Mouse (Mus musculus): ENCODE measurements at regions not wholly inside any gene's neighbourhood (a gene's known extent, or its start where the extent isn't known, plus 50 kb on each side); places are given as distances from the start of the nearest gene placed in this dataset.

- TF ChIP-seq POLR2A (IDR thresholded peaks at IDR 0.05; ENCODE audit: borderline replicate concordance, insufficient read depth, low read length) = no peak
- TF ChIP-seq CTCF (IDR thresholded peaks at IDR 0.05; ENCODE audit: borderline replicate concordance, insufficient read depth, low read depth, low read length) = no peak
Observed at GRCm38 (mm10) chr7:37230641-37231347, 532.9 kb downstream of the Tshz3 start.

Data from cerebellum, adult 2 months (tissue).